Mouse (Mus musculus) forebrain, embryonic 12.5 days (tissue): ENCODE measurements around the gene Izumo2. TPM values are rescaled to one million over a fixed set of nuclear protein-coding genes. Genes with fewer than 3 reads are reported as not detected.
"Not testable (repeated sequence)": the region's sequence is repeated elsewhere in the genome, so short reads cannot be mapped to it uniquely, and the experiment has no call there.

ENCODE experiments used
- ATAC-seq: fragments of 200-750 bp; cut with Nextera tagmentation; 2 replicates; pipeline ENCODE4 v1.8.0; 2017; ENCODE audit warnings: moderate TSS enrichment; ENCODE audit not compliant: low FRiP score
- H3K27ac ChIP-seq: fragments of 300-500 bp; sonication (generic); 2 replicates; pipeline ENCODE4 v1.5.1; 2016; ENCODE audit warnings: mild to moderate bottlenecking
- H3K27me3 ChIP-seq: fragments of 300-500 bp; sonication (generic); 2 replicates; pipeline ENCODE4 v1.6.1; 2016; ENCODE audit warnings: mild to moderate bottlenecking
- H3K36me3 ChIP-seq: fragments of 300-500 bp; sonication (generic); replicated peaks from 2 replicates; pipeline ENCODE4 v1.6.1; 2016; ENCODE audit warnings: mild to moderate bottlenecking
- H3K4me1 ChIP-seq: fragments of 300-500 bp; sonication (generic); 2 replicates; pipeline ENCODE4 v1.6.1; 2016
- H3K4me2 ChIP-seq: fragments of 300-500 bp; sonication (generic); 2 replicates; pipeline ENCODE4 v1.6.1; 2016; ENCODE audit warnings: mild to moderate bottlenecking, moderate library complexity
- H3K4me3 ChIP-seq: fragments of 300-500 bp; sonication (generic); replicated peaks from 2 replicates; pipeline ENCODE4 v1.5.1; 2016; ENCODE audit warnings: mild to moderate bottlenecking
- H3K9ac ChIP-seq: fragments of 300-500 bp; sonication (generic); 2 replicates; pipeline ENCODE4 v1.6.1; 2016; ENCODE audit warnings: mild to moderate bottlenecking
- H3K9me3 ChIP-seq: fragments of 300-500 bp; sonication (generic); 2 replicates; pipeline ENCODE4 v1.6.1; 2016
- WGBS: fragments of 180-500 bp; shearing (Covaris S2); methylation state at CpG from one replicate; pipeline ENCODE4 v1.1.7; 2016; 5-methylcytosine and 5-hydroxymethylcytosine counted together
- polyA plus RNA-seq: library from polyadenylated mRNA; unstranded; fragments of >200 nt; fragmentation: Nextera tagmentation; extraction: Ambion mirVana; gene quantifications from 2 replicates; pipeline ENCODE4 v1.2.1, GENCODE M21; 2016

Izumo2 gene
- polyA plus RNA-seq, 1 experiment from 2014 or later, result not detected

- H3K36me3 ChIP-seq, result no peaks in the 10 kb centered on the region
- ATAC-seq, result no peak
- H3K27ac ChIP-seq, result no peak overlapping the region
- H3K4me3 ChIP-seq, result no peak overlapping the region
- no peak overlapping the region for H3K9ac ChIP-seq
- no peak overlapping the region for H3K4me2 ChIP-seq
- H3K9me3 ChIP-seq, result no peaks in the 10 kb centered on the region; the same call in 1 of the 2 replicates
- no peaks in the 10 kb centered on the region; the same call in 1 of the 2 replicates for H3K4me1 ChIP-seq
- no peaks in the 10 kb centered on the region for H3K27me3 ChIP-seq
- WGBS, result 54% methylated on average over 3 of the region's 3 CpGs
Observed at GRCm38 (mm10) chr7:44704363-44704762, 4.2 kb upstream of the Izumo2 start.

DNA sequence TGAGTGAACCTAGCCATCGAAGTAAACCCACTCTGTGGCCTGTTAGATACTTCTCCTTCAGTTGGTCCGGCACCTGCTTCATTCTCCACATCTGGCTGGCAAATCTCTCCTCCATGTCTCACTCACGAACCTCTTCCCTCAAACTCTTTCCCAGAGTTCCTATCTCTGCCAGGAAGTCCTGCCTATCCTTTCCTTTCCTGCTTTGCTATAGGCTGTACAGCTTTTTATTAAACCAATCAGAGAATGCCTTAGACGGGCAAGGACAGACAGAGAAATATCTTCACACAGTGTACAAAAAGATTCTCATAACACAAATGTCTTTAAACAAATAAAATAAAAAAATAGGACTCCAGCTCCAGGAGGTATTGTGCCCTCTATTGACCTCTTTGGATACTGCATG is 3.5 kb upstream of the Izumo2 start:
- no peak overlapping the region for H3K9ac ChIP-seq
- no peaks in the 10 kb centered on the region for H3K36me3 ChIP-seq
- no peak overlapping the region for H3K4me3 ChIP-seq
- H3K4me1 ChIP-seq, result no peaks in the 10 kb centered on the region; the same call in 1 of the 2 replicates
- H3K4me2 ChIP-seq, result no peak overlapping the region
- H3K27ac ChIP-seq, result no peak overlapping the region
- peaks cover 3% of the 10 kb centered on the region; the same call in 1 of the 2 replicates for H3K9me3 ChIP-seq
- H3K27me3 ChIP-seq, result no peaks in the 10 kb centered on the region
- ATAC-seq, result no peak
- 87% methylated on average over 4 of the region's 4 CpGs for WGBS

GRCm38 (mm10) chr7:44706322-44706721 is 2.2 kb upstream of the Izumo2 start:
- H3K9ac ChIP-seq, result no peak overlapping the region
- no peaks in the 10 kb centered on the region; the same call in 1 of the 2 replicates for H3K4me1 ChIP-seq
- H3K9me3 ChIP-seq, result peaks cover 4% of the 10 kb centered on the region; the same call in 1 of the 2 replicates
- no peak for ATAC-seq
- H3K4me2 ChIP-seq, result no peak overlapping the region
- no peak overlapping the region for H3K4me3 ChIP-seq
- H3K36me3 ChIP-seq, result no peaks in the 10 kb centered on the region
- no peak overlapping the region for H3K27ac ChIP-seq
- no peaks in the 10 kb centered on the region for H3K27me3 ChIP-seq

GRCm38 (mm10) chr7:44707169-44707675 is 1.3 kb upstream of the Izumo2 start:
- Histone ChIP-seq H3K9ac (no peak overlapping the region), H3K36me3 (no peaks in the 10 kb centered on the region), H3K4me3 (no peak overlapping the region), H3K27me3 (no peaks in the 10 kb centered on the region), H3K27ac (no peak overlapping the region), H3K9me3 (peaks cover 4% of the 10 kb centered on the region; the same call in 1 of the 2 replicates), H3K4me1 (no peaks in the 10 kb centered on the region; the same call in 1 of the 2 replicates), H3K4me2 (no peak overlapping the region)
- no peak for ATAC-seq
- WGBS, result 91% methylated on average over 5 of the region's 5 CpGs

DNA sequence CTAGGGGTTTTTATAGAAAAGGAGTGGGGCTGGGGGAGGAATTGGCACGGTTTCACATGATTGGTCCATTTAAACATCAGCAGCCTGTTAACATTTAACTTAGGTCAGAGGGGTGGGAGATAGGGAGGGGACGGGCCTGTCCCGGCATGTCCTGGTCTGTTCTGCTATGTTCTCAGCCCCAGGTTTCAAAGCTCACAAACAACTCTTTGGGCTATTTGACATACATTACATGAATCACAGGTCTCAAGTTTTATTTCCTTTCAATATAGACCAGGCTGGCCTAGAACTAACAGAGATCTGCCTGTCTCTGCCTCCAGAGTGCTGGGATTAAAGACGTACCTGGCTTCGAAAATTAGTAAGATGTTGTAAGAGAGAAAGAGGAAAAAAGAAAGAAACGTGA is 449 bp upstream of the Izumo2 start:
- not testable (repeated sequence) for H3K27me3 ChIP-seq, H3K9ac ChIP-seq, ATAC-seq, H3K27ac ChIP-seq, H3K9me3 ChIP-seq, H3K4me1 ChIP-seq, H3K36me3 ChIP-seq, H3K4me3 ChIP-seq, H3K4me2 ChIP-seq
- 92% methylated on average over 5 of the region's 6 CpGs for WGBS

GRCm38 (mm10) chr7:44709881-44710280 is 1.3 kb downstream of the Izumo2 start:
- H3K27me3 ChIP-seq, result no peaks in the 10 kb centered on the region
- no peaks in the 10 kb centered on the region for H3K36me3 ChIP-seq
- no peak overlapping the region for H3K4me2 ChIP-seq
- no peak for ATAC-seq
- no peak overlapping the region for H3K4me3 ChIP-seq
- WGBS, result 88% methylated on average over 5 of the region's 5 CpGs
- H3K9me3 ChIP-seq, result peaks cover 4% of the 10 kb centered on the region; the same call in 1 of the 2 replicates
- H3K4me1 ChIP-seq, result no peaks in the 10 kb centered on the region
- H3K27ac ChIP-seq, result no peak overlapping the region
- no peak overlapping the region for H3K9ac ChIP-seq

- H3K9me3 ChIP-seq, result no peaks in the 10 kb centered on the region
- no peak overlapping the region for H3K4me3 ChIP-seq
- ATAC-seq, result no peak
- no peak overlapping the region for H3K4me2 ChIP-seq
- no peaks in the 10 kb centered on the region for H3K36me3 ChIP-seq
- H3K9ac ChIP-seq, result no peak overlapping the region
- 91% methylated on average over 5 of the region's 5 CpGs for WGBS
- no peak overlapping the region for H3K27ac ChIP-seq
- H3K27me3 ChIP-seq, result no peaks in the 10 kb centered on the region
- H3K4me1 ChIP-seq, result no peaks in the 10 kb centered on the region
Observed at GRCm38 (mm10) chr7:44722058-44722457, 13.5 kb downstream of the Izumo2 start.

DNA sequence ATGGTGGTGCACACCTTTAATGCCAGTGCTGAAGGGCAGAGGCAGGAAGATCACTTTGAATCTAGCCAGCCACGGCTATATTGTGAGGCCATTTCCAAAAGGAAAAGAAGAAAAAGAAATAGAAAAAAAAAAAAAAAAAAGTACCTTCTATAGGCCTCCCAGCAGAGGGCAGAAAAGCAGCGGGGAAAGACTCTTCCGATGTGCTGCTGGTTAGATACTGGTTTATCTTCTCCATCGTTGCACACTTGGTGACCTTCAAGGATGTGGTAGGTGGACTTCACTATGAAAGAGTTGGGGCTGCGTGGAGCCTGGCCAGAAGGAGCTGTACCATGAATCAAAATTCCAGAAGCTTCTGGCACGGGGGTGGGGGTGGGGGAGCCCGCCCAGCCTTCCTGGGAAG is 15.8 kb downstream of the Izumo2 start:
- Histone ChIP-seq H3K9ac (no peak overlapping the region), H3K9me3 (0 out of 2 replicates have a peak, but pooled peaks cover 4% of the 10 kb centered on the region), H3K27ac (no peak overlapping the region), H3K4me3 (no peak overlapping the region), H3K4me2 (no peak overlapping the region), H3K27me3 (no peaks in the 10 kb centered on the region), H3K36me3 (no peaks in the 10 kb centered on the region), H3K4me1 (no peaks in the 10 kb centered on the region)
- WGBS, result 31% methylated on average over 7 of the region's 7 CpGs
- no peak for ATAC-seq

GRCm38 (mm10) chr7:44726343-44726742 is 17.8 kb downstream of the Izumo2 start:
- Histone ChIP-seq H3K4me3 (no peak overlapping the region), H3K4me2 (no peak overlapping the region), H3K27ac (no peak overlapping the region), H3K9me3 (0 out of 2 replicates have a peak, but pooled peaks cover 4% of the 10 kb centered on the region), H3K9ac (no peak overlapping the region), H3K36me3 (no peaks in the 10 kb centered on the region), H3K27me3 (no peaks in the 10 kb centered on the region), H3K4me1 (no peaks in the 10 kb centered on the region)
- ATAC-seq, result no peak
- 75% methylated on average over 6 of the region's 6 CpGs for WGBS

DNA sequence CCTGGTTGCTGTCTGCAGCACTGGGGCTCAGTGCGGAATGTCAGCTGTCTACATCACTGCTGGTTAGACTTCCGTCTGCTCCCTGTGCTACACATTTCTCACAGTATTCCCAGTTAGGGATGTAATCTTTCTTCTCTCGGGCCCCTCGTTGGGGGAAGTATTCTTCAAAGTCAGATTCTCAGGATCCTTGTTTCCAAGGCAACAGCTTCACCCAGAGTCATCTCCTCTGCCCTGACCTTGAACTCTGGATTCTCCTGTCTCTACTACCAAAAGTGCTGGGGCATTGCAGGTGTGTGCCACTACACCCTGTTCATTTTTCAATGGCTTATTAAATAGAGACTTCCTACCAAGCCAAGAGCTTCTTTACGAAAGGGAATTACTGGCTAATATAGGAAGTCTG is 18.6 kb downstream of the Izumo2 start:
- Histone ChIP-seq H3K36me3 (no peaks in the 10 kb centered on the region), H3K4me2 (no peak overlapping the region), H3K9me3 (0 out of 2 replicates have a peak, but pooled peaks cover 4% of the 10 kb centered on the region), H3K4me3 (no peak overlapping the region), H3K27me3 (no peaks in the 10 kb centered on the region), H3K4me1 (no peaks in the 10 kb centered on the region), H3K9ac (no peak overlapping the region), H3K27ac (no peak overlapping the region)
- ATAC-seq, result no peak
- WGBS, result 68% methylated on average over 5 of the region's 5 CpGs

DNA sequence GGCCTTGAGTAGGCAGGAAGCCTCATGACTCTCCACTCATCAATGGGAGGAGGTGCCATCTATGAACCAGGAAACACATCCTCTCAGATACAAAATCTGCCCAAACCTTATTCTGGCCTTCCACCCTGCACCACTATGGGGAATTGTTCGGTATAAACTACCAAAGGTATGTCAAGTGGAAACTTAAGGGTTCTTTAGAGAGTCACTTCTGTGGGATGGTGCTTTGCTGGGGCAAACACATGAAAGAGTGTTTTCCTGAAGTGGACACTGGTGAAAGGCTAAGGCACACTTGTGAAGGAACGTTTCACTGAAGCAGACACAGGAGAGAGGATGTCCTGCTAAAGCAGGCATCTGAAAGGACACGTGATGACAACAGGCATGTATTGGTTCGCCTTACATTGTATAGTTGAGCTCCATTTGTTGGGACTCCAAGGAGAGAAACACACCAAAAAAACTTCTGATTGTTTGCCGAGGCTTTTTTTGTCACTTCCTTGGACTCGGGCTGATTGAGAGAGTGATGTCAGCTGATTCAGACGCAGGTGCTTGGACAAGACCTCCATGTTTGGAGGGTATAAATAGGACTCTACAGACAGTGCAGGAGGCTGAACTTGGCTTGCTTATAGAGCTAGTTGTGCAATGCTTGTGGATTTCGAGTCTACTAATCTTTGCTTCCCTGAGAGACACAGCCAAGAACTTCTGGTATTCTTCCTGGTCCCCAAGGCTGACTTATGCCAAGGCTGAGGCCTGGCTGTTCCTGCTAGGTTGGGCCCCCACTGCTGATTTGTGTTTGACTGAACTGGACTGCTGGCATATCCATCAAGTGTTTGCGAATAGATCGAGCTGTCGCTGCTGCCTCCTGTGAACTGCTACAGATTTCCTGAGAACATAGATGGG is 19.8 kb downstream of the Izumo2 start:
- Histone ChIP-seq H3K4me2 (no peak overlapping the region), H3K27me3 (no peaks in the 10 kb centered on the region), H3K9ac (no peak overlapping the region), H3K9me3 (0 out of 2 replicates have a peak, but pooled peaks cover 4% of the 10 kb centered on the region), H3K4me3 (no peak overlapping the region), H3K27ac (no peak overlapping the region), H3K36me3 (peaks cover 6% of the 10 kb centered on the region; the same call in 1 of the 2 replicates), H3K4me1 (no peaks in the 10 kb centered on the region)
- ATAC-seq, result no peak
- 87% methylated on average over 11 of the region's 11 CpGs for WGBS

GRCm38 (mm10) chr7:44733723-44734122 is 25.2 kb downstream of the Izumo2 start:
- ATAC-seq, result no peak
- 88% methylated on average over 9 of the region's 9 CpGs for WGBS
- H3K36me3 ChIP-seq, result peaks cover 26% of the 10 kb centered on the region
- H3K4me2 ChIP-seq, result no peak overlapping the region
- H3K9ac ChIP-seq, result no peak overlapping the region
- H3K27me3 ChIP-seq, result no peaks in the 10 kb centered on the region
- H3K9me3 ChIP-seq, result no peaks in the 10 kb centered on the region
- no peak overlapping the region for H3K27ac ChIP-seq
- no peaks in the 10 kb centered on the region for H3K4me1 ChIP-seq
- H3K4me3 ChIP-seq, result no peak overlapping the region
